Mouse (Mus musculus): ENCODE results near the gene Bud31. TPM values are rescaled to one million over a fixed set of nuclear protein-coding genes. Genes with fewer than 3 reads are reported as not detected.
"Not testable (repeated sequence)": the region's sequence is repeated elsewhere in the genome, so short reads cannot be mapped to it uniquely, and the experiment has no call there.

Gene Bud31
- 164 and 177 TPM in 2 replicates for polyA plus RNA-seq (2015; fragmentation: Nextera tagmentation; extraction: Ambion mirVana)

DNA sequence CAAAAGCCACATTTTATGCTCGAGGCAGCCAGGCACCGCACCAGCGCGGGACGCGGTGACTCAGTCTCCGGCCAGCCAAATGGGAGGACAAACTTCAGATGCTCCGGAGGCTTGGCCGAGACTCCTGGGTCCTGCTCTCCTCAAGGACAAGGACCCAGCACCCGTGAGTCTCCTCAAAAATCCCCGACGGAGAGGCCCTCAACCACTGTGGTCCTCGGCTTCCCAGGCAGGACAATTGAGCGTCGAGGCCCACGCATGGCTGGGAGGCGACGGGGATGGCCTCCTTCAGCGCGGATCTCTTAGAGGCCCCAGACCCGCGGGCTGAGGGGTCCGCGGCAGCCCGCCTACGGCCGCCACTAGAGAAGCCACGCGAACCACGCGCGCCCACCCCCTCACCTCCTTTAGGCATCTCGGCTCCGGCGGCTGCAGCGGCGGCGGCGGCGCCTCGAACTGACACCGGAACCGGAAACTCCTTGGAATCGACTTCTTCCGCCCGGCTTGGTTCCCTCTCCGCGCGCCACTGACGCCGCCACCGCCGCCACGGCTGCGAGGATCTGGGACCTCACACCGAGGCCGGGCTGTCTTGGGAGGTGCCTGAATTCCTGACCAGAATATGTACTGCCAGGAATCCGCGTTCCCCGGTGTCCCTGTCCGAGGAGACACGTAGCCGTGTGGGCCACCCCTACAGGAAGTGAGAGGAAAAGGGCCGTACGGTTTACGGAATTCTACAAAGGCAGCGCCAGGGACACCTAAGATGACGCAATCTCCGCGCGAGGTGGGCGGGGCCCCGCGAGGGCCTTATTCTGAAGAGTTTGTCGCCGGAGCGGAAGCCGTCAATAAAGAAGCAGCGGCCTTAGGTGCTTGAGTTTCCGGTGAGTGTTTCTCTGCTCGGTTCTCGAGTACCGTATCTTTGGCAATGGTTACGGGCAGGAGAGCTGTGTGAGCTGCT, at the start of gene Bud31, which contains the start of gene Pdap1:
Gene Bud31 (plus strand): TSS at position 792 of the 949 bp plus-strand sequence.
Gene Pdap1 (minus strand): TSS at position 668 of the 949 bp plus-strand sequence.
- H3K36me3 ChIP-seq = peaks cover 59% of the 10 kb centered on the region
- DNase-seq (peak; percentile 91), ATAC-seq (ENCODE audit: low read depth) (peak; percentile 88)
- under 1% methylated on average over 84 of the region's 84 CpGs for WGBS (ENCODE audit: insufficient replicate concordance)
- peak within 1 kb of the TSS; percentile 93 for H3K4me2 ChIP-seq
- peak within 1 kb of the TSS; percentile 95 for H3K9ac ChIP-seq
- H3K9me3 ChIP-seq (replicated peaks) = no peaks in the 10 kb centered on the region
- H3K4me3 ChIP-seq (replicated peaks) = peak within 1 kb of the TSS; percentile 96
- no peaks in the 10 kb centered on the region for H3K27me3 ChIP-seq
- peak within 1 kb of the TSS; percentile 95 for H3K27ac ChIP-seq
- peaks cover 52% of the 10 kb centered on the region for H3K4me1 ChIP-seq (replicated peaks)

GRCm38 (mm10) chr5:145096195-145096594, 44.0 kb upstream of the Bud31 start:
- Histone ChIP-seq H3K4me3 (replicated peaks) (no peak overlapping the region), H3K9me3 (replicated peaks) (no peaks in the 10 kb centered on the region), H3K27me3 (no peaks in the 10 kb centered on the region), H3K9ac (no peak overlapping the region), H3K36me3 (peaks cover 97% of the 10 kb centered on the region), H3K4me1 (replicated peaks) (no peaks in the 10 kb centered on the region), H3K4me2 (no peak overlapping the region), H3K27ac (no peak overlapping the region)
- 73% methylated on average over 4 of the region's 4 CpGs for WGBS (ENCODE audit: insufficient replicate concordance)
- no peak for DNase-seq
- no peak for ATAC-seq (ENCODE audit: low read depth)

- Histone ChIP-seq H3K9ac (no peak overlapping the region), H3K4me1 (replicated peaks) (no peaks in the 10 kb centered on the region), H3K36me3 (peaks cover 95% of the 10 kb centered on the region), H3K27ac (no peak overlapping the region), H3K27me3 (no peaks in the 10 kb centered on the region), H3K4me3 (replicated peaks) (no peak overlapping the region), H3K9me3 (replicated peaks) (no peaks in the 10 kb centered on the region), H3K4me2 (no peak overlapping the region)
- ATAC-seq (ENCODE audit: low read depth) (no peak; the same call in 1 of the 2 replicates), DNase-seq (no peak)
- WGBS (ENCODE audit: insufficient replicate concordance) = 55% methylated on average over 10 of the region's 10 CpGs
These were observed 41.8 kb upstream of the Bud31 start for GRCm38 (mm10) chr5:145098340-145098821.

DNA sequence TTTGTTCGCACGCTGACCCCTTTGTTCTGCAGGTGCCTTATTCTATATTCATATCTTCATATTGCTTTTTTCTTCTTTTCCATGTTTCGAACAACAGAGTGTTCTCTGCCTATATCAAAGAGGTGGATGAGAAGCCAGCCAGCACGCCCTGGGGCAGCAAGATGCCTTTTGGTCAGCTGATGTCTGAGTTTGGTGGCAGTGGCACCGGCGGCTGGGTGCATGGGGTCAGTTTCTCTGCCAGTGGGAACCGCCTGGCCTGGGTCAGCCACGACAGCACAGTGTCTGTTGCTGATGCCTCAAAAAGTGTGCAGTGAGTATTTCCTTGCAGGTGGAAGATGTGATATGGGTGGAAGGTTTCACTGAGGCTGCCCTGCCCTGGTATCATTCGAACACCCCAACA, 39.2 kb upstream of the Bud31 start:
- H3K27ac ChIP-seq = no peak overlapping the region
- no peaks in the 10 kb centered on the region for H3K9me3 ChIP-seq (replicated peaks)
- DNase-seq (no peak), ATAC-seq (ENCODE audit: low read depth) (no peak)
- H3K36me3 ChIP-seq = peaks cover 96% of the 10 kb centered on the region
- H3K4me3 ChIP-seq (replicated peaks) = no peak overlapping the region
- H3K4me1 ChIP-seq (replicated peaks) = no peaks in the 10 kb centered on the region
- H3K4me2 ChIP-seq = no peak overlapping the region
- 83% methylated on average over 9 of the region's 9 CpGs for WGBS (ENCODE audit: insufficient replicate concordance)
- no peaks in the 10 kb centered on the region for H3K27me3 ChIP-seq
- H3K9ac ChIP-seq = no peak overlapping the region

- H3K4me2 ChIP-seq; H3K27ac ChIP-seq; DNase-seq; H3K4me3 ChIP-seq (replicated peaks); H3K9me3 ChIP-seq (replicated peaks); H3K4me1 ChIP-seq (replicated peaks); H3K9ac ChIP-seq; ATAC-seq (ENCODE audit: low read depth); H3K27me3 ChIP-seq: not testable (repeated sequence)
- peaks cover 96% of the 10 kb centered on the region for H3K36me3 ChIP-seq
- 89% methylated on average over 11 of the region's 11 CpGs for WGBS (ENCODE audit: insufficient replicate concordance)
These were observed 38.7 kb upstream of the Bud31 start for GRCm38 (mm10) chr5:145101451-145101850.

- no peak overlapping the region for H3K9ac ChIP-seq
These were observed 37.5 kb upstream of the Bud31 start for GRCm38 (mm10) chr5:145102706-145103105.

GRCm38 (mm10) chr5:145104328-145104727, 35.8 kb upstream of the Bud31 start:
- ATAC-seq (ENCODE audit: low read depth) (no peak), DNase-seq (no peak)
- H3K9me3 ChIP-seq (replicated peaks) = no peaks in the 10 kb centered on the region
- no peak overlapping the region for H3K27ac ChIP-seq
- H3K4me2 ChIP-seq = no peak overlapping the region
- peaks cover 95% of the 10 kb centered on the region for H3K36me3 ChIP-seq
- 90% methylated on average over 9 of the region's 9 CpGs for WGBS (ENCODE audit: insufficient replicate concordance)
- no peak overlapping the region for H3K9ac ChIP-seq
- H3K4me3 ChIP-seq (replicated peaks) = no peak overlapping the region
- H3K27me3 ChIP-seq = no peaks in the 10 kb centered on the region
- peaks cover 6% of the 10 kb centered on the region for H3K4me1 ChIP-seq (replicated peaks)

More at GRCm38 (mm10) chr5:145102706-145103105, 37.5 kb upstream of the Bud31 start:
- Histone ChIP-seq H3K4me2 (no peak overlapping the region), H3K4me1 (replicated peaks) (no peaks in the 10 kb centered on the region), H3K36me3 (peaks cover 97% of the 10 kb centered on the region), H3K27ac (no peak overlapping the region), H3K27me3 (no peaks in the 10 kb centered on the region), H3K4me3 (replicated peaks) (no peak overlapping the region), H3K9me3 (replicated peaks) (no peaks in the 10 kb centered on the region)
- 43% methylated on average over 4 of the region's 4 CpGs for WGBS (ENCODE audit: insufficient replicate concordance)
- ATAC-seq (ENCODE audit: low read depth) (peak; percentile 49; the same call in 1 of the 2 replicates), DNase-seq (no peak)

DNA sequence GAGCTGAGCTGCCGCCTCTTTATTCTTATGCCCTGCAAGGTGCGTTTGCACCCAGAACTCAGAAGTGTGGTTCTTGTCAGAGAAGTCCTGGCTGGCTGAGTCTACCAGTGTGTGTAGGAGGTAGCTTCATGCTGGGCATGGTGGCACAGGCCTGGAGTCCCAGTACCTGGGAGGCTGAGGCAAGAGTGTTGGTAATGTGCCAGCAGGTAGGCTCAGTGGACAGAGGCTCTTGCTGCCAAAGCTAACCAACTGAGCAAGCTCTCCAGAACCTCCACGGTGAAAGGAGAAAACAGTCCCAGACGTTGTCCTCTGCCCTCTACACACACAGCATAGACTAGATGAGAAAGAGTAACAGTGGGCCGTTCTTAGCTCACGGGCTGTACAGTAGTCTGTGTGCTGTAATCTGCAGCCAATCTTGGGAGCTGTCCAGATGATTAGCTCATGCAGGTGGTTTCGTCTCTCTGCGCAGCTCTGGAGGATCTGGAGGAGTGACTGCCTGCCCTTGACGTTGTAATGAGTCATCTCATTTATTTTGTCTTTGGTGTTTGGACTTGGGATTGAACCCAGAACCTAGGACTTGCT, 34.4 kb upstream of the Bud31 start:
- Histone ChIP-seq H3K9me3 (replicated peaks) (no peaks in the 10 kb centered on the region), H3K4me2 (no peak overlapping the region), H3K9ac (no peak overlapping the region), H3K4me1 (replicated peaks) (peaks cover 20% of the 10 kb centered on the region), H3K4me3 (replicated peaks) (no peak overlapping the region), H3K27ac (no peak overlapping the region), H3K36me3 (peaks cover 95% of the 10 kb centered on the region), H3K27me3 (no peaks in the 10 kb centered on the region)
- WGBS (ENCODE audit: insufficient replicate concordance) = 89% methylated on average over 9 of the region's 9 CpGs
- no peak for DNase-seq
- no peak for ATAC-seq (ENCODE audit: low read depth)

DNA sequence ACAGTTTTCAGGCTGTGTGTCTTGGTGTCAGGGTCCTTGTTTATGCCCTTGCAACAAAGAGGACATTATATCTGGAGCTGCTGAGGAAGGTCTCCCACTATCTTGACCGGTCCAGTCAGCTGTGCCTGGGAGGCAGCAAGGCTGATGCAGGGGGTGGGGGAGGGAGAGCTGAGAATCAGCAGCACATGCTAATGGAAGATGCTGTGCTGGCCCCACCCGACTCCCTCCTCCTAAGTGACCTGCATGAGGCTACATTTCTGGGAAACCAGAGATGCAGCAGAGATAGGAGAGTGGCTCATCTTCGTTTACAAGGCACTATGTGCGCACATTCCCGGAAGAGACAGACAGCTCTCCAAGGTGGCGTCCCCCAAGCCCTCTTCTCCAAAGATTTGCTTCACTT, 29.8 kb upstream of the Bud31 start:
- ATAC-seq (ENCODE audit: low read depth) (no peak), DNase-seq (no peak)
- Histone ChIP-seq H3K9me3 (replicated peaks) (no peaks in the 10 kb centered on the region), H3K36me3 (peaks cover 55% of the 10 kb centered on the region), H3K27ac (no peak overlapping the region), H3K4me1 (replicated peaks) (peaks cover 41% of the 10 kb centered on the region), H3K4me3 (replicated peaks) (no peak overlapping the region), H3K9ac (no peak overlapping the region), H3K27me3 (peaks cover 3% of the 10 kb centered on the region; the same call in 1 of the 2 replicates), H3K4me2 (no peak overlapping the region)
- WGBS (ENCODE audit: insufficient replicate concordance) = 58% methylated on average over 6 of the region's 6 CpGs

- H3K4me1 ChIP-seq (replicated peaks) = peaks cover 57% of the 10 kb centered on the region
- 72% methylated on average over 8 of the region's 8 CpGs for WGBS (ENCODE audit: insufficient replicate concordance)
These were observed 27.6 kb upstream of the Bud31 start for GRCm38 (mm10) chr5:145112566-145112965.

GRCm38 (mm10) chr5:145113416-145113815, 26.7 kb upstream of the Bud31 start:
- WGBS (ENCODE audit: insufficient replicate concordance) = 33% methylated on average over 2 of the region's 2 CpGs
- peak overlapping the region; percentile 69 for H3K4me3 ChIP-seq (replicated peaks)
- peak overlapping the region; percentile 88 for H3K4me2 ChIP-seq
- no peak overlapping the region for H3K27ac ChIP-seq
- DNase-seq = no peak
- peaks cover 3% of the 10 kb centered on the region; the same call in 1 of the 2 replicates for H3K27me3 ChIP-seq
- peaks cover 57% of the 10 kb centered on the region for H3K4me1 ChIP-seq (replicated peaks)
- no peak for ATAC-seq (ENCODE audit: low read depth)
- H3K36me3 ChIP-seq = peaks cover 27% of the 10 kb centered on the region
- peak overlapping the region; percentile 74 for H3K9ac ChIP-seq
- no peaks in the 10 kb centered on the region for H3K9me3 ChIP-seq (replicated peaks)

More at GRCm38 (mm10) chr5:145112566-145112965, 27.6 kb upstream of the Bud31 start:
- no peak overlapping the region for H3K27ac ChIP-seq
- DNase-seq (no peak), ATAC-seq (ENCODE audit: low read depth) (no peak)
- H3K9me3 ChIP-seq (replicated peaks) = no peaks in the 10 kb centered on the region
- H3K27me3 ChIP-seq = peaks cover 3% of the 10 kb centered on the region; the same call in 1 of the 2 replicates
- H3K36me3 ChIP-seq = peaks cover 33% of the 10 kb centered on the region
- H3K4me2 ChIP-seq = no peak overlapping the region
- H3K9ac ChIP-seq = no peak overlapping the region
- H3K4me3 ChIP-seq (replicated peaks) = no peak overlapping the region

Measured in liver, embryonic 13.5 days (tissue).